Mouse (Mus musculus): ENCODE measurements at regions not wholly inside any gene's neighbourhood (a gene's known extent, or its start where the extent isn't known, plus 50 kb on each side); places are given as distances from the start of the nearest gene placed in this dataset.

- TF ChIP-seq GATA1 (IDR thresholded peaks at IDR 0.05; ENCODE audit: borderline replicate concordance, low read length) (no peak), FLI1 (IDR thresholded peaks at IDR 0.05; ENCODE audit: low read length) (no peak)
These were observed 123.2 kb upstream of the Adra1d start for GRCm38 (mm10) chr2:131685326-131685725.

All from megakaryocyte, embryonic 14.5 days (primary cell).